Mouse (Mus musculus) lung, embryonic 16.5 days (tissue): ENCODE data around the gene Macrod1. TPM values are rescaled to one million over a fixed set of nuclear protein-coding genes. Genes with fewer than 3 reads are reported as not detected.

Source experiments
- ATAC-seq: fragments of 200-750 bp; cut with Nextera tagmentation; 2 replicates; pipeline ENCODE4 v1.8.0; 2017; ENCODE audit warnings: low read depth, mild to moderate bottlenecking, moderate library complexity
- H3K27ac ChIP-seq: fragments of 300-500 bp; sonication (generic); 2 replicates; pipeline ENCODE4 v1.5.1; 2014; ENCODE audit warnings: mild to moderate bottlenecking, control low read depth, low read length
- H3K27me3 ChIP-seq: fragments of 300-500 bp; sonication (generic); 2 replicates; pipeline ENCODE4 v1.6.1; 2014; ENCODE audit warnings: low read depth, low read length, mixed read lengths; ENCODE audit not compliant: control insufficient read depth, insufficient read depth
- H3K36me3 ChIP-seq: fragments of 300-500 bp; sonication (generic); 2 replicates; pipeline ENCODE4 v1.6.1; 2014; ENCODE audit warnings: low read length; ENCODE audit not compliant: control insufficient read depth, insufficient read depth
- H3K4me1 ChIP-seq: fragments of 300-500 bp; sonication (generic); replicated peaks from 2 replicates; pipeline ENCODE4 v1.6.1; 2014; ENCODE audit warnings: low read length, mixed read lengths; ENCODE audit not compliant: control insufficient read depth, insufficient read depth
- H3K4me2 ChIP-seq: fragments of 300-500 bp; sonication (generic); 2 replicates; pipeline ENCODE4 v1.6.1; 2014; ENCODE audit warnings: low read depth, low read length, control low read depth
- H3K4me3 ChIP-seq: fragments of 300-500 bp; sonication (generic); 2 replicates; pipeline ENCODE4 v1.5.1; 2014; ENCODE audit warnings: mild to moderate bottlenecking, low read length, control low read depth
- H3K9ac ChIP-seq: fragments of 300-500 bp; sonication (generic); 2 replicates; pipeline ENCODE4 v1.6.1; 2014; ENCODE audit warnings: low read length, control low read depth
- H3K9me3 ChIP-seq: fragments of 300-500 bp; sonication (generic); 2 replicates; pipeline ENCODE4 v1.6.1; 2016; ENCODE audit warnings: low read length; ENCODE audit not compliant: control insufficient read depth
- WGBS: fragments of 180-500 bp; shearing (Covaris S2); extraction: QIAGEN DNeasy Blood & Tissue Kit; methylation state at CpG from one replicate; pipeline ENCODE4 v1.1.7; 2014; 5-methylcytosine and 5-hydroxymethylcytosine counted together
- polyA plus RNA-seq: library from polyadenylated mRNA; unstranded; fragments of >200 nt; fragmentation: Nextera tagmentation; extraction: Ambion mirVana; gene quantifications from 2 replicates; pipeline ENCODE4 v1.2.1, GENCODE M21; 2015

Gene Macrod1
- polyA plus RNA-seq, 1 experiment from 2014 or later = 15.3 TPM

GRCm38 (mm10) chr19:7140373-7140772, 83.8 kb downstream of the Macrod1 start:
- 59% methylated on average over 6 of the region's 6 CpGs for WGBS

DNA sequence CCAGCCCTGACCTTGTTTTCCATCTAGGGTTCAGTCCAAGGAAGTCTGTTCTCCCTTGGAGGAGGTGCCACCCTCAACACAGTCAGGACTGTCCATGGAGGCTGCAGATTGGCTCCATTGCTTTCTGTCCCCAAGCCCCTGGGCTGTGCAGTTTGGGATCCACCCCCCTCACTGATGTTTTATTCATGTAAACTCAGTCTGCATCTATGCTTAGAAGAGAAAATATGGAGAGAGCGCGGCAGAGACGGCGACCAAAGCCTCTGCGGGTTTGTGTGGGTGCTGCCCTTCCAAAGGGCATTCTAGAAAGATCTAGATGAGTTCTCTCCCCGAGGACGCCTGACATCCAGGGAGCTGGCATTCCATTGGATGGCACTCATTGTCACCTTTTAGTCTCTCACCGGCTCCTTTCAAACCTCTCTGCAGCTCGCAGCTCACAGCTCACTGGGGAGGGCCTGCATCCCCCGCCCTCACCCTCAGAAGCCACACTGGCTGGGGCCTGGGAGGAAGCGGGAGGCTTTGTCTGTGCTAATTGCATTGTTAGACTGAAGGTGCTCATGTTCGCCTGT, 84.3 kb downstream of the Macrod1 start:
- Histone ChIP-seq H3K4me3 (no peak overlapping the region), H3K9ac (no peak overlapping the region), H3K9me3 (no peaks in the 10 kb centered on the region), H3K36me3 (no peaks in the 10 kb centered on the region), H3K27ac (no peak overlapping the region), H3K4me1 (peaks cover 23% of the 10 kb centered on the region), H3K27me3 (peaks cover 11% of the 10 kb centered on the region; the same call in 1 of the 2 replicates), H3K4me2 (no peak overlapping the region)
- 72% methylated on average over 12 of the region's 12 CpGs for WGBS
- ATAC-seq = no peak

More at GRCm38 (mm10) chr19:7140373-7140772, 83.8 kb downstream of the Macrod1 start:
- ATAC-seq = no peak
- Histone ChIP-seq H3K27ac (no peak overlapping the region), H3K9me3 (no peaks in the 10 kb centered on the region), H3K9ac (no peak overlapping the region), H3K4me1 (peaks cover 28% of the 10 kb centered on the region), H3K36me3 (no peaks in the 10 kb centered on the region), H3K4me2 (no peak overlapping the region), H3K4me3 (no peak overlapping the region), H3K27me3 (peaks cover 11% of the 10 kb centered on the region; the same call in 1 of the 2 replicates)

DNA sequence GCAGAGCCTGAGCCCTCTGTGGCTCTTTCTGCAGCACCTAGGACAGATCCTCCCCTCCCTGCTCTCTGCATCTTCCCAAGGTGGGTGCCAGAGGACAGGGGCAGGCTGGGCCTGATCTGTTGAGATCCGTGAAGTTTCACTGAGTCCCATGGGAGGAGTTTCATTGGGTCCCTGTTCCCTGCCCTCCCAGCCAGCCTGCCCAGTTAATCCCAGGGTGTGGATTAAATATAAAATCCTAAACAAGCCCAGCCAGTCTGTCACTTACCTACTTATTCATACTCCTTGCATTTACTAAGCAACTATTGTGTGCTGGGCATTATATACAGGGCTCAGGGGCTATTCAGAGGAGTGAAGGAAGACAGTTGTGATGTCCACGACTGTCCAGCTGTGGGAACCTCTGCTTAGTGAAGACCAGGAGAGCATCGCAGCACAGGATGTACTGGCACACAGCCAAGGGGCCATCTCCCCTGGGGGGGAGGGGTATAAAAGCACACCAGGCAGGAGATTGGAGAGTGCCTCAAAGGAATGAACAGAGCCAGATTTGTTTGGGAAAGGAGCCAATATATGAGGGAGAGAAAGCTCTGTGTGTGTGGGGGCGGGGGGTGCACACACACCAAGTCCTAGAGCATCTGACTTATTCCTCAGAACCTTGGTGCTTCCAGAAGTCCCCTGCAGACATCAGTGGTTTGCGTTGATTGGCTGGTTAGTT, 85.8 kb downstream of the Macrod1 start:
- peak; percentile 30; the same call in 1 of the 2 replicates for ATAC-seq
- Histone ChIP-seq H3K27me3 (peaks cover 12% of the 10 kb centered on the region; the same call in 1 of the 2 replicates), H3K9ac (no peak overlapping the region), H3K27ac (no peak overlapping the region), H3K4me1 (peaks cover 16% of the 10 kb centered on the region), H3K4me2 (no peak overlapping the region), H3K36me3 (no peaks in the 10 kb centered on the region), H3K9me3 (no peaks in the 10 kb centered on the region), H3K4me3 (no peak overlapping the region)
- 32% methylated on average over 5 of the region's 5 CpGs for WGBS

- Histone ChIP-seq H3K4me3 (peak overlapping the region; percentile 40), H3K36me3 (no peaks in the 10 kb centered on the region), H3K27me3 (peaks cover 10% of the 10 kb centered on the region; the same call in 1 of the 2 replicates), H3K9ac (peak overlapping the region; percentile 45; the same call in 1 of the 2 replicates), H3K4me1 (peaks cover 16% of the 10 kb centered on the region), H3K9me3 (no peaks in the 10 kb centered on the region), H3K4me2 (peak overlapping the region; percentile 65), H3K27ac (no peak overlapping the region)
- under 1% methylated on average over 20 of the region's 20 CpGs for WGBS
- peak; percentile 65 for ATAC-seq
Observed at GRCm38 (mm10) chr19:7143854-7144253, 87.2 kb downstream of the Macrod1 start.

DNA sequence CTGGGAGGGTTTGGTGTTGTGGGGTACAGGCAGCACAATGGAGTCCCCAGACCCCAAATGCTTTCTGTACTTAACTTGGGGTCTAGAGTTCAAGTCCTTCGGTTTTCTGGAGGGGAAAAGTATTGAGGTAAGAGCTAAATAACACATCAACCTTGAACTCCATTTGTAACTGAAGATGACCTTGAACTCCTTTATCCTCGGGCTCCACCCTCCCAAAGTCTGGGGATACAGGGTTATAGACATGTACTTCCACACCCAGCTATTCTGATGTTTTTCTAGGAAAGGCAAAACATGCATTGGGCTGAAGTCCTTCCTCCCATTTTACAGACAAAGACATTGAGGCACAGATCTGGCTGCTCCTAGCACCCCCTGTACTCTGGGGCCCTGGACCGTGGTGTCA, 87.8 kb downstream of the Macrod1 start:
- 74% methylated on average over 3 of the region's 3 CpGs for WGBS
- H3K4me3 ChIP-seq = peak overlapping the region; percentile 40; the same call in 1 of the 2 replicates
- no peak overlapping the region for H3K27ac ChIP-seq
- H3K36me3 ChIP-seq = no peaks in the 10 kb centered on the region
- no peak overlapping the region for H3K9ac ChIP-seq
- peaks cover 10% of the 10 kb centered on the region; the same call in 1 of the 2 replicates for H3K27me3 ChIP-seq
- no peak for ATAC-seq
- H3K9me3 ChIP-seq = no peaks in the 10 kb centered on the region
- H3K4me1 ChIP-seq = peaks cover 16% of the 10 kb centered on the region
- no peak overlapping the region; the same call in 1 of the 2 replicates for H3K4me2 ChIP-seq

DNA sequence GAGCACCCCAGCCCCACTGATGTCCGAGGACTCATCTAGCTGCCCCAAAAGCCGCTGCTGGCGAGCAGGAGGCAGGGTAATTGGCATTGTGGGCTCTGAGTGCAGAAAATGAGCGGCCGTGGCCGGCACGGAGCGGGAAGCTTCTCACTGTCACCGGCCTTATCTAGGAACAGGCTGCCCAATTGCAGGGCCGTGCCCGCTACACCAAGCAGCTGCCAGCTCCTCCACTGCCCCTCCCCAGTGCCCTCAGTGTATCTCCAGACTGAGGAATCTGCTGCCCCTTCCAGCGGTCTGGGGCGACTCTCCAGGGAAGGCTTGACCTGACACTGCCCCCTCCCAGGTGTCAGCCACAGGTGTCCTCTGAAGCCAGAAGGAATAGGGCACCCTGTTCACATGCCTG, 89.8 kb downstream of the Macrod1 start:
- H3K4me2 ChIP-seq = no peak overlapping the region
- ATAC-seq = no peak
- 67% methylated on average over 13 of the region's 13 CpGs for WGBS
- peaks cover 10% of the 10 kb centered on the region; the same call in 1 of the 2 replicates for H3K27me3 ChIP-seq
- peaks cover 14% of the 10 kb centered on the region for H3K4me1 ChIP-seq
- H3K36me3 ChIP-seq = no peaks in the 10 kb centered on the region
- no peak overlapping the region for H3K27ac ChIP-seq
- H3K9me3 ChIP-seq = no peaks in the 10 kb centered on the region
- H3K4me3 ChIP-seq = no peak overlapping the region
- H3K9ac ChIP-seq = no peak overlapping the region

- H3K36me3 ChIP-seq = no peaks in the 10 kb centered on the region
- no peak for ATAC-seq
- no peak overlapping the region for H3K4me3 ChIP-seq
- no peaks in the 10 kb centered on the region for H3K9me3 ChIP-seq
- no peak overlapping the region for H3K9ac ChIP-seq
- H3K4me1 ChIP-seq = peaks cover 11% of the 10 kb centered on the region; the same call in 1 of the 2 replicates
- no peak overlapping the region for H3K4me2 ChIP-seq
- peaks cover 10% of the 10 kb centered on the region; the same call in 1 of the 2 replicates for H3K27me3 ChIP-seq
- WGBS = 38% methylated on average over 4 of the region's 4 CpGs
- H3K27ac ChIP-seq = no peak overlapping the region
Observed at GRCm38 (mm10) chr19:7148096-7148495, 91.5 kb downstream of the Macrod1 start.

DNA sequence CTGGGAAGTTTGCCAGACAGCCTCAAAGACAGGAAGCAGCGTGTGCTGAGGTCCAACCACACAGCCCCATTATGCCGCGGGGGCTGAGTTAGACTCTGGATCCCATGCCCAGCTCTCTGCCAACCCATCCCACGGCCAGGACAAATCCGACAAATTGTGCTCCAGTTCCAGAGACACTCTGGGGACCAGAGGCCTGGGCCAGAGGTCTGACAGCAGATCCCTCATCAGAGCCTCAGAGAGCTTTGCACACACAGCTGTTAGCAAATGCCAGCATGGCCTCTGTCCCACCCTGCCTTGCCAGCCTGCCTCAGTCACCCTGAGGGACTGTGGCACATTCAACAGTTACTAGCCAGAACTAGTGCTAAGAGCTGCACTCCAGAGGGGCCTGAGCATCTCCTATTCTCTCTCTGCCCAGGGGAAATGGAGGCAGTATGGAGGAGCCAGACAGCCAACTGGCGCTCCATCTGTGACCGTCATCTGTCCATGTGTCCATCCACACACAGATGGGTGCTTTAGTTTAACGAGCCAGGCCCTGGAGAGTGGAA, 92.0 kb downstream of the Macrod1 start:
- Histone ChIP-seq H3K36me3 (no peaks in the 10 kb centered on the region), H3K9me3 (no peaks in the 10 kb centered on the region), H3K4me3 (no peak overlapping the region), H3K4me2 (no peak overlapping the region), H3K4me1 (peaks cover 6% of the 10 kb centered on the region; the same call in 1 of the 2 replicates), H3K27me3 (peaks cover 10% of the 10 kb centered on the region; the same call in 1 of the 2 replicates), H3K9ac (no peak overlapping the region), H3K27ac (no peak overlapping the region)
- 48% methylated on average over 8 of the region's 8 CpGs for WGBS
- ATAC-seq = no peak

- Histone ChIP-seq H3K4me2 (no peak overlapping the region), H3K27me3 (peaks cover 10% of the 10 kb centered on the region; the same call in 1 of the 2 replicates), H3K36me3 (no peaks in the 10 kb centered on the region), H3K9ac (no peak overlapping the region), H3K4me3 (no peak overlapping the region), H3K27ac (no peak overlapping the region), H3K9me3 (no peaks in the 10 kb centered on the region), H3K4me1 (peaks cover 3% of the 10 kb centered on the region; the same call in 1 of the 2 replicates)
- 0 out of 2 replicates have a peak, but pooled peaks have one; percentile 8 for ATAC-seq
- 67% methylated on average over 7 of the region's 7 CpGs for WGBS
Observed at GRCm38 (mm10) chr19:7149158-7149685, 92.6 kb downstream of the Macrod1 start.
